Mouse (Mus musculus): Measurements from ENCODE around the gene Itgb1. TPM values are rescaled to one million over a fixed set of nuclear protein-coding genes. Genes with fewer than 3 reads are reported as not detected.

Gene Itgb1
- polyA plus RNA-seq, 1 experiment from 2014 or later: 80.5 TPM

DNA sequence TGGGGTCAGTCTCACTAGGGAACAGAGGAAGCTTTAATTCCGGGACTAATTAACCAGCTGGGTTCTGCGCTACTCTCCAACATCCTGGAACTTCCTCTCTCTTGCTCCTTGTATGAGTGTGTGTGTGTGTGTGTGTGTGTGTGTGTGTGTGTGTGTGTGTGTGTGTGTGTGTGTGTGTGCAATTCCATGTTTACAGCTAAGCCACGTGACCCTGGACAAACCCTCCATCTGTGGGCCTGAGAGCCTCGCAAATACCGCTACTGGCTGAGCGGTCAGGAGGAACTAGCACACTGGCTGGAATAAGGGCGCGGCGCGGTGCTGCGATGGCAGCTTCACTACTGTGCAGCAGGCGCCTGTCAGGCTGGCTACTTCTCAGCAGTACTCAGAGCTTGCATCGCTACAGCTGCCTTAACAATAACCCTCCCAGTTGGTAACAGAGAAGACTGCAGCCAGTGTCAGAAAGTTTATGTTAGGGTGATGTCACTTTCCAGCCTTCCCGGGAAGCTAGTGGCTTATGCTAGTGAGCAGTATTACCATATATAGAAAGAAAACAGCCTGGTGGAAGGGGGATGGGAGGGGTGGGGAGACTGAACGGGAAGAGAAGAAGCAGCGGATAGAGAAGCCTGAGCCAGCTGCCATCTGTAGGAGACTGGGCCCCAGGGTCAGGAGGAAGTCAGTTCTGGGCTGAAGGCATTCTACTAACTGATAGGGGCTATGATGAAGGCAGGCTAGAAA is 30.9 kb upstream of the Itgb1 start:
- Histone ChIP-seq H3K4me2 (ENCODE audit: low read length) (peak overlapping the region; percentile 64), H3K9me3 (ENCODE audit: control insufficient read depth, low read length) (no peaks in the 10 kb centered on the region), H3K27me3 (replicated peaks; ENCODE audit: control insufficient read depth, insufficient read depth, low read length) (no peaks in the 10 kb centered on the region), H3K4me3 (ENCODE audit: low read length) (peak overlapping the region; percentile 31), H3K9ac (ENCODE audit: low read depth, low read length) (peak overlapping the region; percentile 59; the same call in 1 of the 2 replicates), H3K27ac (ENCODE audit: low read depth, low read length) (peak overlapping the region; percentile 67), H3K4me1 (ENCODE audit: control insufficient read depth, insufficient read depth, low read depth, low read length) (peaks cover 3% of the 10 kb centered on the region; the same call in 1 of the 2 replicates), H3K36me3 (ENCODE audit: control insufficient read depth, insufficient read depth, low read length) (no peaks in the 10 kb centered on the region)
- ATAC-seq: peak; percentile 93
- WGBS: 2% methylated on average over 16 of the region's 16 CpGs

DNA sequence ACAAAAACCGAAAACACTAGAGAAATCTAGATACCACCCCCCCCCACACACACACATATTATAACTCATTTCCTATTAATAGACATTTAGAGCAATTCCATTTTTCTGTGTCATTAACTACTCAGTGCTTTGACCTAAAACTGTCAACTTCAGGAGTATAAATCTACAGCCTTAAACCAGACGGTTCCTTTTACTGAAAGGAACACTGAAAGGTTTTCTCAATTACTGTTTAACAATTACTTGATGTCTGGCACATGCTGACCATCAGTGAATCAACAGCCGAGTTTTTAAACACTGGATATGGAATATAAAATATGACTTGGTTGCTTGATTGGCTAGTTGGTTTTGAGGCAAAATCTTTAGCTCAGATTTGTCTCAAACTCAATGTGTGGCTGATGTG is 23.3 kb upstream of the Itgb1 start:
- WGBS: 57% methylated on average over 3 of the region's 3 CpGs
- no peak overlapping the region for H3K4me2 ChIP-seq (ENCODE audit: low read length)
- H3K9me3 ChIP-seq (ENCODE audit: control insufficient read depth, low read length): no peaks in the 10 kb centered on the region
- no peak overlapping the region for H3K27ac ChIP-seq (ENCODE audit: low read depth, low read length)
- no peaks in the 10 kb centered on the region for H3K27me3 ChIP-seq (replicated peaks; ENCODE audit: control insufficient read depth, insufficient read depth, low read length)
- H3K4me1 ChIP-seq (ENCODE audit: control insufficient read depth, insufficient read depth, low read depth, low read length): no peaks in the 10 kb centered on the region
- no peaks in the 10 kb centered on the region for H3K36me3 ChIP-seq (ENCODE audit: control insufficient read depth, insufficient read depth, low read length)
- ATAC-seq: no peak
- H3K9ac ChIP-seq (ENCODE audit: low read depth, low read length): no peak overlapping the region
- H3K4me3 ChIP-seq (ENCODE audit: low read length): no peak overlapping the region

DNA sequence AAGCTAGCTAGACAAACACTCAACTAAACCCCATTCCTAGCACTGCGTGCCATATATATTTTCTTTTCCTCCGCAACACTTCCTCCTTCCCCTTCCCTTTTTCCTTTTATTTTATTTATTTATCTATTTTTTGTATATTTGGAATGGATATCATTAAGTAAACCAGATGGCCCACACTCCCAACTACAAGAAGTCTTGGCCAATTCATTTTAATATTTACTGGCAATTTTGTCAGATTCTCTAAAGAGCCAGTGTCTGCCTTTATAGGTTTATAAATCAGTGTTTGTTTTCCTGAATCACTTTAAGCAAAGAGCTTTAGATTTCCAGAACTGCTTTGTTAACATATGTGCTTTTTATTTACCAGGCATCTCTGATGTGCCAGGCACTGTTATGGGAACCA is 22.8 kb upstream of the Itgb1 start:
- Histone ChIP-seq H3K4me2 (ENCODE audit: low read length) (no peak overlapping the region), H3K27ac (ENCODE audit: low read depth, low read length) (no peak overlapping the region), H3K9ac (ENCODE audit: low read depth, low read length) (no peak overlapping the region), H3K27me3 (replicated peaks; ENCODE audit: control insufficient read depth, insufficient read depth, low read length) (no peaks in the 10 kb centered on the region), H3K9me3 (ENCODE audit: control insufficient read depth, low read length) (no peaks in the 10 kb centered on the region), H3K36me3 (ENCODE audit: control insufficient read depth, insufficient read depth, low read length) (no peaks in the 10 kb centered on the region), H3K4me3 (ENCODE audit: low read length) (no peak overlapping the region), H3K4me1 (ENCODE audit: control insufficient read depth, insufficient read depth, low read depth, low read length) (no peaks in the 10 kb centered on the region)
- WGBS: 90% methylated on average over 2 of the region's 2 CpGs
- ATAC-seq: no peak

DNA sequence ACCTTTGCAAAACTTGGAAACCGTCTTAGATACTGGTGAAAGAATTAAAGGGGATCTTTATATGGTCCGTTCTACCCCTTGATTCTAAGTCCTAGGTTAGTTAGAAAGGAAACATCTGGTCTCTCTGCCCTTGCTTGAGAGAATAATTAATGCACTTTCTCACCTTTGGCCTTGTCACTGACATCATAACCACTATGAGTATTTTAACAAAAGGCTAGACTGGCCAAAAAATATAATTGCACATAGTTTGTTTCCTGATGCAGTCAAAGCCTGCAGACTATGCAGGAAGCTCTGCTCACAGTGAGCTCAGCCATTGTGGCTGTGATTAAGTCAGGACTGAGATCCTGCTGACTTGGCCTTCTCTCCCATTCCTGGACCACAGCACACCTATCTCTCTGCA is 22.3 kb upstream of the Itgb1 start:
- Histone ChIP-seq H3K36me3 (ENCODE audit: control insufficient read depth, insufficient read depth, low read length) (no peaks in the 10 kb centered on the region), H3K27me3 (replicated peaks; ENCODE audit: control insufficient read depth, insufficient read depth, low read length) (no peaks in the 10 kb centered on the region), H3K4me3 (ENCODE audit: low read length) (no peak overlapping the region), H3K9me3 (ENCODE audit: control insufficient read depth, low read length) (no peaks in the 10 kb centered on the region), H3K4me2 (ENCODE audit: low read length) (no peak overlapping the region), H3K27ac (ENCODE audit: low read depth, low read length) (no peak overlapping the region), H3K9ac (ENCODE audit: low read depth, low read length) (no peak overlapping the region), H3K4me1 (ENCODE audit: control insufficient read depth, insufficient read depth, low read depth, low read length) (no peaks in the 10 kb centered on the region)
- ATAC-seq: no peak
- WGBS: 77% methylated on average over 2 of the region's 2 CpGs

DNA sequence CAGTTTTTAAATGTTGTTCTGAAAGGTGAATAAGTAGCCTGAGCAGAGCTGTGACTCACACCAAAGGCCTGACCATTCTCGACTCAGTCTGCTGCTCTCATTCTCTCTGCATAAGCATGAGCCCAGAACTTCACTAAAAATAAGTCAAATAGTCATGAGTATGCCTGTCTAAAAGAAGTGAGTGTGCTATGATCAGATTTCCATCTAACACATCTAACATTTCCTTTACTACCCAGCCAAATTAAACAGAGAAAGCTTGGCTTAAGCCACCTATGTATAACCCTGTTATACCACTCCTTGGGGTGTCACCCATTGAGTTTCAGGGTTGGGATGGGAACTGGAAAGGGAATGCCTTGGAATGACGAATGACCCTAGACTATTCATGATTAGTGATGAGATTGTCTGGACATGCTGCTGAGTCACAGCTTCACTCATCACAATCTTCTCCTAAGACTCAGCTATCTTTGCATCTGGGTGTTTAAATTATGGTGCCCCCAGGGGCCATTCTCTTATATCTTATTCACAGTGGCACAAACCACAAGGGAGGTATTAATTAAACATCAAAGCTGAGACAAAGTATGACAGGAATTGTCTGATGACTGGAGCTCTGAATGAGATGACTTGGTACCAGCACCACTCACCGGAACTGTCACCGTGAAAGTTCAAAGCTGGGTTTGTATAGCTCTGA is 18.7 kb upstream of the Itgb1 start:
- Histone ChIP-seq H3K9ac (ENCODE audit: low read depth, low read length) (no peak overlapping the region), H3K27me3 (replicated peaks; ENCODE audit: control insufficient read depth, insufficient read depth, low read length) (no peaks in the 10 kb centered on the region), H3K27ac (ENCODE audit: low read depth, low read length) (no peak overlapping the region), H3K4me3 (ENCODE audit: low read length) (no peak overlapping the region), H3K4me1 (ENCODE audit: control insufficient read depth, insufficient read depth, low read depth, low read length) (no peaks in the 10 kb centered on the region), H3K4me2 (ENCODE audit: low read length) (no peak overlapping the region), H3K36me3 (ENCODE audit: control insufficient read depth, insufficient read depth, low read length) (no peaks in the 10 kb centered on the region), H3K9me3 (ENCODE audit: control insufficient read depth, low read length) (no peaks in the 10 kb centered on the region)
- ATAC-seq: no peak
- WGBS: 80% methylated on average over 4 of the region's 4 CpGs

DNA sequence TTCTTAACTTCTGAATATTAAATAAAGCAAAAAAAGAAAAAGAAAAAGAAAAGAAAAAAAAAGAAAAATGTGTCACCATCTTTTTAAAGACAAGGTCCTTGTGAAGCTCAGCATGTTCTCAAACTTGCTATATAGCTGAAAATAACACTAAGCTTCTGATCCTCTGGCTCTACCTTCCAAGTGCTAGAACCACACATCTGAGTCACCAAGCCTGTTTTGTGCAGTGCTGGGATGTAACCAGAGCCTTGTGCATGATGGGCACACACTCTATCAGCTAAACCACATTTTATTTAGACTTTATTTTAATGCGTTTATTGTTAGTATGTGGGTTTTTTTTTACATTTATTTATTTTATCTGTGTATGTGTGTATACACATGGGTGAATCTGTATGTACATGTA is 13.6 kb upstream of the Itgb1 start:
- no peaks in the 10 kb centered on the region for H3K4me1 ChIP-seq (ENCODE audit: control insufficient read depth, insufficient read depth, low read depth, low read length)
- H3K4me3 ChIP-seq (ENCODE audit: low read length): no peak overlapping the region
- no peak overlapping the region for H3K27ac ChIP-seq (ENCODE audit: low read depth, low read length)
- H3K4me2 ChIP-seq (ENCODE audit: low read length): no peak overlapping the region
- 96% methylated on average over 1 of the region's 1 CpGs for WGBS
- H3K27me3 ChIP-seq (replicated peaks; ENCODE audit: control insufficient read depth, insufficient read depth, low read length): no peaks in the 10 kb centered on the region
- ATAC-seq: no peak
- no peaks in the 10 kb centered on the region for H3K9me3 ChIP-seq (ENCODE audit: control insufficient read depth, low read length)
- H3K9ac ChIP-seq (ENCODE audit: low read depth, low read length): no peak overlapping the region
- no peaks in the 10 kb centered on the region for H3K36me3 ChIP-seq (ENCODE audit: control insufficient read depth, insufficient read depth, low read length)

DNA sequence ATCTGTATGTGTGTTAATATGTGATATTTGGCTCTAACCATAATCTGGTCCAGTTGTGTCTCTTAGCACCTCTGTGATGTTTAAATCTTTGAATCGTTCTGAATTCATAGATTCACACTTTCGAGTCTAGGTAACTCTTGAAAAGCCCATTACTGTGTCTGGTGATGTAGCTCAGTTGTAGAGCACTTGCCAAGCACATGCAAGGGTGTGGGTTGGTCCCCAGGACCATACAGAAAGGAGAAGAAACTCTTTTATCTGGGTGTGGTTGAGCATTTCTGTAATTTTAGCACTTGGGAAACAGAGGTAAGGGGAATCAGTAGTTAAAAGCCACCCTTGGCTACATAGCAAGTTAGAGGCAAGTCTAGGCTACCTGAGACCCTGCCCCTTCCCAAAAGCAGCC is 13.0 kb upstream of the Itgb1 start:
- Histone ChIP-seq H3K9ac (ENCODE audit: low read depth, low read length) (no peak overlapping the region), H3K4me1 (ENCODE audit: control insufficient read depth, insufficient read depth, low read depth, low read length) (no peaks in the 10 kb centered on the region), H3K36me3 (ENCODE audit: control insufficient read depth, insufficient read depth, low read length) (no peaks in the 10 kb centered on the region), H3K27me3 (replicated peaks; ENCODE audit: control insufficient read depth, insufficient read depth, low read length) (no peaks in the 10 kb centered on the region), H3K4me3 (ENCODE audit: low read length) (no peak overlapping the region), H3K27ac (ENCODE audit: low read depth, low read length) (no peak overlapping the region), H3K9me3 (ENCODE audit: control insufficient read depth, low read length) (no peaks in the 10 kb centered on the region), H3K4me2 (ENCODE audit: low read length) (no peak overlapping the region)
- 82% methylated on average over 2 of the region's 2 CpGs for WGBS
- ATAC-seq: no peak

DNA sequence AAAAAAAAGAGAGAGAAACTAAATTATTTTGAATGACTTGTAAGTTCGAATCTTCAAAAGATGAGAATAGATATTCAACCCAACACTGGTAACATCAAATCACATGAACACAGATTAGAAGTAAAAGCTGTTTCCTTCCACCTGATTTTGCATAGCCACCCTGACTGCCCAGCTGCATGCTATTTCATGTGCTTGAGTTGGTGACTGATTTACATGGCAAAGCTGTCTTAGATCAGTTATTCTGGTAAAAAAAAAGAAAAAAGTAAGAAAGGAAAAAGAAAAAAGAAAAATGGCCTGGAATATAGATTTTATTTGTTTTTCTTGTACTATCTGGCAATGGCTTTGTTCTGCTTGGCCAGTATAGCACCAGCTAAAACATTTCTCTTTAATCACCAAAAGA is 12.5 kb upstream of the Itgb1 start:
- no peak overlapping the region for H3K9ac ChIP-seq (ENCODE audit: low read depth, low read length)
- H3K27me3 ChIP-seq (replicated peaks; ENCODE audit: control insufficient read depth, insufficient read depth, low read length): no peaks in the 10 kb centered on the region
- no peak overlapping the region for H3K4me2 ChIP-seq (ENCODE audit: low read length)
- ATAC-seq: no peak
- no peak overlapping the region for H3K4me3 ChIP-seq (ENCODE audit: low read length)
- no peaks in the 10 kb centered on the region for H3K4me1 ChIP-seq (ENCODE audit: control insufficient read depth, insufficient read depth, low read depth, low read length)
- H3K9me3 ChIP-seq (ENCODE audit: control insufficient read depth, low read length): no peaks in the 10 kb centered on the region
- no peaks in the 10 kb centered on the region for H3K36me3 ChIP-seq (ENCODE audit: control insufficient read depth, insufficient read depth, low read length)
- WGBS: 80% methylated on average over 1 of the region's 1 CpGs
- H3K27ac ChIP-seq (ENCODE audit: low read depth, low read length): no peak overlapping the region

DNA sequence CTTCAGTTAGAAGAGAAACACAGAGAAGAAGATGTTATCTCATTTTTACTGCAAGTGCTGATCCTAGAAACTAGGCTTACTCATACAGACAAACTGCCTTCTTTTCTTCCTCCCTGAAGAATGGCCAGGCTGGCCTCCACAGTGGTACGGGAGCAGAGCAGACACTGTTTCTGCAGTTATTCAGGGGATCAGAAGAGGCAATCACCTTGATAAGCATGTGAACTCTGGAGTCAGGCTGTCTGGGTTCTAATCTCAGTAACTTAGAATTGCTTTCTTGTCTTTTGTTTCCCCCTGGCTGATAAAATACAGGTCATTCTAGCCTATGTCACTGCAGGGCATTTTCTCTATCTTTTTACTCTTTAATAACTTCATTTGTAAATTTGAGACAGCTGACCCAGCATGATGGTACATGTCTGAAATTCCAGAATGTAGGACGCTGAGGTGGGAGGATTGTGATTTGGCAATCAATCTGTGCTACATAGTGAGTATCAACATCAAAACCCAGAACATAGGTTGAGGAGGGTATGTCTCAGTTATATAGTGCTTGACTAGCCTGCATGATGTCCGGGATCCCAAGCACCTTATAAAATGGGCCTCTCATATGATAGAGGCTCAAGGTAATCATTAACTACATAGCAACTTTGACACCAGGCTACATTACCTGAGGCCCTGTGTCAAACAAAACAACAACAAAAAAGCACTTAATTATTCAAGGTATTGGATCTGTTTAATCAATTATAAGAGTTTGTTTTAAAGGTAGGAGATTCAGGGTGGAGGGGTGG is 9.4 kb upstream of the Itgb1 start:
- 83% methylated on average over 3 of the region's 3 CpGs for WGBS
- H3K27ac ChIP-seq (ENCODE audit: low read depth, low read length): no peak overlapping the region
- no peak for ATAC-seq

More for the DNA sequence above, 9.4 kb upstream of the Itgb1 start:
- H3K4me3 ChIP-seq (ENCODE audit: low read length): no peak overlapping the region
- H3K4me2 ChIP-seq (ENCODE audit: low read length): no peak overlapping the region
- no peaks in the 10 kb centered on the region for H3K9me3 ChIP-seq (ENCODE audit: control insufficient read depth, low read length)
- no peaks in the 10 kb centered on the region for H3K27me3 ChIP-seq (replicated peaks; ENCODE audit: control insufficient read depth, insufficient read depth, low read length)
- H3K4me1 ChIP-seq (ENCODE audit: control insufficient read depth, insufficient read depth, low read depth, low read length): no peaks in the 10 kb centered on the region
- H3K9ac ChIP-seq (ENCODE audit: low read depth, low read length): no peak overlapping the region
- no peaks in the 10 kb centered on the region for H3K36me3 ChIP-seq (ENCODE audit: control insufficient read depth, insufficient read depth, low read length)
